Mouse (Mus musculus): ENCODE data around the gene Arpc4. TPM values are rescaled to one million over a fixed set of nuclear protein-coding genes. Genes with fewer than 3 reads are reported as not detected.

The Arpc4 gene
- polyA plus RNA-seq, 1 experiment from 2014 or later, result 230 TPM

GRCm38 (mm10) chr6:113341574-113341973 lies 36.3 kb upstream of the Arpc4 start:
- 73% methylated on average over 6 of the region's 6 CpGs for WGBS
- Histone ChIP-seq H3K9me3 (ENCODE audit: control insufficient read depth, low read depth, low read length) (no peaks in the 10 kb centered on the region), H3K4me2 (replicated peaks; ENCODE audit: low read depth, low read length) (peak overlapping the region; percentile 78; the same call in 1 of the 2 replicates), H3K4me3 (ENCODE audit: low read depth, low read length) (no peak overlapping the region), H3K9ac (replicated peaks; ENCODE audit: low read depth, low read length) (no peak overlapping the region), H3K27me3 (ENCODE audit: control insufficient read depth, insufficient read depth, low read length) (no peaks in the 10 kb centered on the region), H3K4me1 (ENCODE audit: control insufficient read depth, insufficient read depth, low read length) (peaks cover 13% of the 10 kb centered on the region), H3K36me3 (ENCODE audit: control insufficient read depth, insufficient read depth, low read length) (peaks cover 31% of the 10 kb centered on the region), H3K27ac (ENCODE audit: low read length) (no peak overlapping the region; the same call in 1 of the 2 replicates)
- ATAC-seq (ENCODE audit: insufficient number of reproducible peaks, insufficient read depth, low FRiP score, low read depth), result no peak

- no peaks in the 10 kb centered on the region for H3K27me3 ChIP-seq (ENCODE audit: control insufficient read depth, insufficient read depth, low read length)
- ATAC-seq (ENCODE audit: insufficient number of reproducible peaks, insufficient read depth, low FRiP score, low read depth), result no peak
- H3K4me1 ChIP-seq (ENCODE audit: control insufficient read depth, insufficient read depth, low read length), result peaks cover 13% of the 10 kb centered on the region
- peaks cover 31% of the 10 kb centered on the region for H3K36me3 ChIP-seq (ENCODE audit: control insufficient read depth, insufficient read depth, low read length)
- WGBS, result 20% methylated on average over 4 of the region's 7 CpGs
- no peak overlapping the region for H3K27ac ChIP-seq (ENCODE audit: low read length)
- H3K4me3 ChIP-seq (ENCODE audit: low read depth, low read length), result peak overlapping the region; percentile 2; the same call in 1 of the 2 replicates
- peak overlapping the region; percentile 78 for H3K4me2 ChIP-seq (replicated peaks; ENCODE audit: low read depth, low read length)
- no peaks in the 10 kb centered on the region for H3K9me3 ChIP-seq (ENCODE audit: control insufficient read depth, low read depth, low read length)
- H3K9ac ChIP-seq (replicated peaks; ENCODE audit: low read depth, low read length), result no peak overlapping the region
Observed at GRCm38 (mm10) chr6:113342297-113342696, 35.6 kb upstream of the Arpc4 start.

GRCm38 (mm10) chr6:113343177-113344092 lies 34.5 kb upstream of the Arpc4 start, which contains the start of gene Camk1:
Gene Camk1, minus strand, starts transcription at chr6:113343984.
- Histone ChIP-seq H3K4me2 (replicated peaks; ENCODE audit: low read depth, low read length) (peak within 1 kb of the TSS; percentile 78), H3K4me1 (ENCODE audit: control insufficient read depth, insufficient read depth, low read length) (peaks cover 13% of the 10 kb centered on the region), H3K9ac (replicated peaks; ENCODE audit: low read depth, low read length) (peak within 1 kb of the TSS; percentile 90), H3K4me3 (ENCODE audit: low read depth, low read length) (peak within 1 kb of the TSS; percentile 80), H3K27ac (ENCODE audit: low read length) (peak within 1 kb of the TSS; percentile 15; the same call in 1 of the 2 replicates), H3K36me3 (ENCODE audit: control insufficient read depth, insufficient read depth, low read length) (peaks cover 22% of the 10 kb centered on the region; the same call in 1 of the 2 replicates), H3K27me3 (ENCODE audit: control insufficient read depth, insufficient read depth, low read length) (no peaks in the 10 kb centered on the region), H3K9me3 (ENCODE audit: control insufficient read depth, low read depth, low read length) (no peaks in the 10 kb centered on the region)
- WGBS, result 12% methylated on average over 32 of the region's 32 CpGs
- ATAC-seq (ENCODE audit: insufficient number of reproducible peaks, insufficient read depth, low FRiP score, low read depth), result peak; percentile 77

- no peaks in the 10 kb centered on the region for H3K9me3 ChIP-seq (ENCODE audit: control insufficient read depth, low read depth, low read length)
- H3K27me3 ChIP-seq (ENCODE audit: control insufficient read depth, insufficient read depth, low read length), result no peaks in the 10 kb centered on the region
- ATAC-seq (ENCODE audit: insufficient number of reproducible peaks, insufficient read depth, low FRiP score, low read depth), result no peak
- no peak overlapping the region for H3K9ac ChIP-seq (replicated peaks; ENCODE audit: low read depth, low read length)
- WGBS, result 47% methylated on average over 2 of the region's 2 CpGs
- peaks cover 13% of the 10 kb centered on the region; the same call in 1 of the 2 replicates for H3K36me3 ChIP-seq (ENCODE audit: control insufficient read depth, insufficient read depth, low read length)
- no peak overlapping the region for H3K4me3 ChIP-seq (ENCODE audit: low read depth, low read length)
- no peak overlapping the region for H3K27ac ChIP-seq (ENCODE audit: low read length)
- peaks cover 13% of the 10 kb centered on the region for H3K4me1 ChIP-seq (ENCODE audit: control insufficient read depth, insufficient read depth, low read length)
- peak overlapping the region; percentile 78; the same call in 1 of the 2 replicates for H3K4me2 ChIP-seq (replicated peaks; ENCODE audit: low read depth, low read length)
Observed at GRCm38 (mm10) chr6:113344321-113344720, 33.6 kb upstream of the Arpc4 start.

GRCm38 (mm10) chr6:113346897-113347296 lies 31.0 kb upstream of the Arpc4 start:
- H3K4me1 ChIP-seq (ENCODE audit: control insufficient read depth, insufficient read depth, low read length), result peaks cover 16% of the 10 kb centered on the region
- H3K36me3 ChIP-seq (ENCODE audit: control insufficient read depth, insufficient read depth, low read length), result no peaks in the 10 kb centered on the region
- no peak for ATAC-seq (ENCODE audit: insufficient number of reproducible peaks, insufficient read depth, low FRiP score, low read depth)
- WGBS, result 67% methylated on average over 4 of the region's 4 CpGs
- no peak overlapping the region for H3K4me3 ChIP-seq (ENCODE audit: low read depth, low read length)
- no peaks in the 10 kb centered on the region for H3K9me3 ChIP-seq (ENCODE audit: control insufficient read depth, low read depth, low read length)
- no peak overlapping the region for H3K4me2 ChIP-seq (replicated peaks; ENCODE audit: low read depth, low read length)
- H3K27me3 ChIP-seq (ENCODE audit: control insufficient read depth, insufficient read depth, low read length), result no peaks in the 10 kb centered on the region
- H3K9ac ChIP-seq (replicated peaks; ENCODE audit: low read depth, low read length), result no peak overlapping the region
- no peak overlapping the region for H3K27ac ChIP-seq (ENCODE audit: low read length)

- no peak overlapping the region for H3K4me3 ChIP-seq (ENCODE audit: low read depth, low read length)
- 0 out of 2 replicates have a peak, but pooled peaks cover 3% of the 10 kb centered on the region for H3K4me1 ChIP-seq (ENCODE audit: control insufficient read depth, insufficient read depth, low read length)
- no peaks in the 10 kb centered on the region for H3K36me3 ChIP-seq (ENCODE audit: control insufficient read depth, insufficient read depth, low read length)
- no peak overlapping the region for H3K4me2 ChIP-seq (replicated peaks; ENCODE audit: low read depth, low read length)
- H3K27ac ChIP-seq (ENCODE audit: low read length), result no peak overlapping the region
- no peaks in the 10 kb centered on the region for H3K9me3 ChIP-seq (ENCODE audit: control insufficient read depth, low read depth, low read length)
- H3K9ac ChIP-seq (replicated peaks; ENCODE audit: low read depth, low read length), result no peak overlapping the region
- peak; percentile 42; the same call in 1 of the 2 replicates for ATAC-seq (ENCODE audit: insufficient number of reproducible peaks, insufficient read depth, low FRiP score, low read depth)
- H3K27me3 ChIP-seq (ENCODE audit: control insufficient read depth, insufficient read depth, low read length), result no peaks in the 10 kb centered on the region
Observed at GRCm38 (mm10) chr6:113350538-113350937, 27.4 kb upstream of the Arpc4 start.

- ATAC-seq (ENCODE audit: insufficient number of reproducible peaks, insufficient read depth, low FRiP score, low read depth), result no peak
- Histone ChIP-seq H3K9ac (replicated peaks; ENCODE audit: low read depth, low read length) (no peak overlapping the region), H3K36me3 (ENCODE audit: control insufficient read depth, insufficient read depth, low read length) (no peaks in the 10 kb centered on the region), H3K27ac (ENCODE audit: low read length) (no peak overlapping the region), H3K4me3 (ENCODE audit: low read depth, low read length) (no peak overlapping the region), H3K9me3 (ENCODE audit: control insufficient read depth, low read depth, low read length) (no peaks in the 10 kb centered on the region), H3K4me1 (ENCODE audit: control insufficient read depth, insufficient read depth, low read length) (0 out of 2 replicates have a peak, but pooled peaks cover 3% of the 10 kb centered on the region), H3K27me3 (ENCODE audit: control insufficient read depth, insufficient read depth, low read length) (no peaks in the 10 kb centered on the region), H3K4me2 (replicated peaks; ENCODE audit: low read depth, low read length) (no peak overlapping the region)
- WGBS, result 80% methylated on average over 1 of the region's 1 CpGs
Observed at GRCm38 (mm10) chr6:113351161-113351560, 26.8 kb upstream of the Arpc4 start.

GRCm38 (mm10) chr6:113351653-113352052 lies 26.3 kb upstream of the Arpc4 start:
- ATAC-seq (ENCODE audit: insufficient number of reproducible peaks, insufficient read depth, low FRiP score, low read depth), result no peak
- no peaks in the 10 kb centered on the region for H3K27me3 ChIP-seq (ENCODE audit: control insufficient read depth, insufficient read depth, low read length)

More at GRCm38 (mm10) chr6:113351653-113352052, 26.3 kb upstream of the Arpc4 start:
- Histone ChIP-seq H3K36me3 (ENCODE audit: control insufficient read depth, insufficient read depth, low read length) (no peaks in the 10 kb centered on the region), H3K4me1 (ENCODE audit: control insufficient read depth, insufficient read depth, low read length) (0 out of 2 replicates have a peak, but pooled peaks cover 3% of the 10 kb centered on the region), H3K4me2 (replicated peaks; ENCODE audit: low read depth, low read length) (no peak overlapping the region), H3K9ac (replicated peaks; ENCODE audit: low read depth, low read length) (no peak overlapping the region), H3K27ac (ENCODE audit: low read length) (no peak overlapping the region), H3K4me3 (ENCODE audit: low read depth, low read length) (no peak overlapping the region), H3K9me3 (ENCODE audit: control insufficient read depth, low read depth, low read length) (no peaks in the 10 kb centered on the region)
- 46% methylated on average over 10 of the region's 10 CpGs for WGBS

All from stomach, embryonic 14.5 days (tissue).